Mouse (Mus musculus): ENCODE results near the gene Abat.

GRCm38 (mm10) chr16:8663606-8664539 lies 150.6 kb downstream of the Abat start:
- TF ChIP-seq POLR2A (IDR thresholded peaks at IDR 0.05; ENCODE audit: borderline replicate concordance, extremely low read depth, low read depth, low read length) (no peak), CTCF (IDR thresholded peaks at IDR 0.05; ENCODE audit: insufficient read depth, low read length) (no peak)
